Mouse (Mus musculus) adrenal gland, postnatal 4 days (tissue): ENCODE results near the gene Trim2. TPM values are rescaled to one million over a fixed set of nuclear protein-coding genes. Genes with fewer than 3 reads are reported as not detected.

Experiments
- DNase-seq, 2 experiments: peaks; one replicate each; pipeline ENCODE4 v3.0.0; 2021 to 2022; ENCODE audit warnings: low spot score in 2 of 2, mixed read lengths in 2 of 2
- total RNA-seq, 2 experiments: library from RNA; stranded (reverse); gene quantifications; 2 replicates each; pipeline ENCODE4 v1.2.3; 2021

Gene Trim2
- total RNA-seq, 2 experiments from 2014 or later, result 59.5 to 71.3 TPM

GRCm38 (mm10) chr3:84292238-84292637, 14.4 kb downstream of the Trim2 start:
- DNase-seq, result no peak

GRCm38 (mm10) chr3:84288931-84289330, 17.7 kb downstream of the Trim2 start:
- no peak for DNase-seq

GRCm38 (mm10) chr3:84287256-84287655, 19.4 kb downstream of the Trim2 start:
- no peak for DNase-seq

GRCm38 (mm10) chr3:84286311-84286710, 20.4 kb downstream of the Trim2 start:
- DNase-seq, result no peak

- no peak for DNase-seq
Measured at GRCm38 (mm10) chr3:84284796-84285195, 21.9 kb downstream of the Trim2 start.

GRCm38 (mm10) chr3:84283524-84283923, 23.2 kb downstream of the Trim2 start:
- no peak for DNase-seq

GRCm38 (mm10) chr3:84281936-84282371, 24.7 kb downstream of the Trim2 start:
- DNase-seq, result no peak

- DNase-seq, result no peak
Measured at GRCm38 (mm10) chr3:84278809-84279208, 27.9 kb downstream of the Trim2 start.

- DNase-seq, result no peak
Measured at GRCm38 (mm10) chr3:84275124-84275523, 31.6 kb downstream of the Trim2 start.

- no peak for DNase-seq
Measured at GRCm38 (mm10) chr3:84272293-84273015, 34.2 kb downstream of the Trim2 start.

- no peak for DNase-seq
Measured at GRCm38 (mm10) chr3:84271794-84272193, 34.9 kb downstream of the Trim2 start.

- DNase-seq, result no peak
Measured at GRCm38 (mm10) chr3:84271058-84271457, 35.6 kb downstream of the Trim2 start.

- DNase-seq, result no peak
Measured at GRCm38 (mm10) chr3:84270624-84270995, 36.1 kb downstream of the Trim2 start.

- DNase-seq, result no peak
Measured at GRCm38 (mm10) chr3:84269987-84270623, 36.6 kb downstream of the Trim2 start.

GRCm38 (mm10) chr3:84268434-84268833, 38.2 kb downstream of the Trim2 start:
- DNase-seq, result no peak

GRCm38 (mm10) chr3:84266391-84266931, 40.2 kb downstream of the Trim2 start:
- no peak for DNase-seq

GRCm38 (mm10) chr3:84265084-84265483, 41.6 kb downstream of the Trim2 start:
- DNase-seq, result no peak

- DNase-seq, result no peak
Measured at GRCm38 (mm10) chr3:84264395-84264794, 42.3 kb downstream of the Trim2 start.

- DNase-seq, result no peak
Measured at GRCm38 (mm10) chr3:84262804-84263203, 43.9 kb downstream of the Trim2 start.

- no peak for DNase-seq
Measured at GRCm38 (mm10) chr3:84261863-84262262, 44.8 kb downstream of the Trim2 start.

- no peak for DNase-seq
Measured at GRCm38 (mm10) chr3:84260837-84261236, 45.8 kb downstream of the Trim2 start.

GRCm38 (mm10) chr3:84260024-84260535, 46.6 kb downstream of the Trim2 start:
- no peak for DNase-seq
